Mouse (Mus musculus) liver, embryonic 13.5 days (tissue): Measurements from ENCODE around the gene Aldh3a1. TPM values are rescaled to one million over a fixed set of nuclear protein-coding genes. Genes with fewer than 3 reads are reported as not detected.
A peak's percentile ranks its signal among the peaks of the same experiment; 100 is the strongest.
"Not testable (repeated sequence)": the region's sequence is repeated elsewhere in the genome, so short reads cannot be mapped to it uniquely, and the experiment has no call there.

Source experiments
- ATAC-seq: fragments of 200-750 bp; cut with Nextera tagmentation; 2 replicates; pipeline ENCODE4 v1.8.0; 2017; ENCODE audit warnings: low read depth, mild to moderate bottlenecking, moderate number of reproducible peaks, moderate library complexity
- DNase-seq: peaks from one replicate; pipeline ENCODE4 v3.0.0; 2022
- H3K27ac ChIP-seq: fragments of 300-500 bp; sonication (generic); 2 replicates; pipeline ENCODE4 v1.5.1; 2015; ENCODE audit warnings: moderate library complexity, mild to moderate bottlenecking, inconsistent platforms
- H3K27me3 ChIP-seq: fragments of 300-500 bp; sonication (generic); 2 replicates; pipeline ENCODE4 v1.6.1; 2015; ENCODE audit warnings: mild to moderate bottlenecking, inconsistent platforms
- H3K36me3 ChIP-seq: fragments of 300-500 bp; sonication (generic); 2 replicates; pipeline ENCODE4 v1.6.1; 2015; ENCODE audit warnings: mild to moderate bottlenecking, inconsistent platforms
- H3K4me1 ChIP-seq: fragments of 300-500 bp; sonication (generic); replicated peaks from 2 replicates; pipeline ENCODE4 v1.6.1; 2015; ENCODE audit warnings: inconsistent platforms
- H3K4me2 ChIP-seq: fragments of 300-500 bp; sonication (generic); 2 replicates; pipeline ENCODE4 v1.6.1; 2015; ENCODE audit warnings: inconsistent platforms, mild to moderate bottlenecking, moderate library complexity
- H3K4me3 ChIP-seq: fragments of 300-500 bp; sonication (generic); replicated peaks from 2 replicates; pipeline ENCODE4 v1.5.1; 2015; ENCODE audit warnings: mild to moderate bottlenecking, inconsistent platforms
- H3K9ac ChIP-seq: fragments of 300-500 bp; sonication (generic); 2 replicates; pipeline ENCODE4 v1.6.1; 2015; ENCODE audit warnings: mild to moderate bottlenecking, inconsistent platforms
- H3K9me3 ChIP-seq: fragments of 300-500 bp; sonication (generic); replicated peaks from 2 replicates; pipeline ENCODE4 v1.6.1; 2016; ENCODE audit warnings: inconsistent platforms
- WGBS: fragments of 180-500 bp; shearing (Covaris S2); methylation state at CpG from one replicate; pipeline ENCODE4 v1.1.7; 2015; ENCODE audit not compliant: insufficient replicate concordance; 5-methylcytosine and 5-hydroxymethylcytosine counted together
- polyA plus RNA-seq: library from polyadenylated mRNA; unstranded; fragments of >200 nt; fragmentation: Nextera tagmentation; extraction: Ambion mirVana; gene quantifications from 2 replicates; pipeline ENCODE4 v1.2.1, GENCODE M21; 2015

Aldh3a1 gene
- polyA plus RNA-seq, 1 experiment from 2014 or later, result 0.06 TPM

- under 1% methylated on average over 69 of the region's 69 CpGs for WGBS
Measured at GRCm38 (mm10) chr11:61174821-61175658, 32.3 kb upstream of the Aldh3a1 start, which contains the start of gene Usp22. Usp22 (minus strand) TSS chr11:61175055.

GRCm38 (mm10) chr11:61175778-61176177 lies 31.6 kb upstream of the Aldh3a1 start:
- Histone ChIP-seq H3K4me3 (peak overlapping the region; percentile 67), H3K27me3 (no peaks in the 10 kb centered on the region), H3K9me3 (no peaks in the 10 kb centered on the region), H3K4me1 (peaks cover 26% of the 10 kb centered on the region), H3K4me2 (peak overlapping the region; percentile 84), H3K36me3 (no peaks in the 10 kb centered on the region; the same call in 1 of the 2 replicates), H3K27ac (peak overlapping the region; percentile 5; the same call in 1 of the 2 replicates), H3K9ac (no peak overlapping the region)
- no peak for DNase-seq
- 68% methylated on average over 5 of the region's 5 CpGs for WGBS
- ATAC-seq, result no peak

More at GRCm38 (mm10) chr11:61174821-61175658, 32.3 kb upstream of the Aldh3a1 start, which contains the start of gene Usp22:
- peak; percentile 100 for DNase-seq
- H3K9me3 ChIP-seq, result no peaks in the 10 kb centered on the region
- peak within 1 kb of the TSS; percentile 77 for H3K27ac ChIP-seq
- peak within 1 kb of the TSS; percentile 67 for H3K4me3 ChIP-seq
- H3K9ac ChIP-seq, result peak within 1 kb of the TSS; percentile 82
- ATAC-seq, result peak; percentile 97
- peak within 1 kb of the TSS; percentile 84 for H3K4me2 ChIP-seq
- no peaks in the 10 kb centered on the region for H3K27me3 ChIP-seq
- no peaks in the 10 kb centered on the region; the same call in 1 of the 2 replicates for H3K36me3 ChIP-seq
- peaks cover 30% of the 10 kb centered on the region for H3K4me1 ChIP-seq

- H3K36me3 ChIP-seq, result no peaks in the 10 kb centered on the region; the same call in 1 of the 2 replicates
- no peak for DNase-seq
- H3K9me3 ChIP-seq, result no peaks in the 10 kb centered on the region
- H3K9ac ChIP-seq, result no peak overlapping the region
- H3K4me3 ChIP-seq, result no peak overlapping the region
- H3K4me1 ChIP-seq, result peaks cover 26% of the 10 kb centered on the region
- H3K27me3 ChIP-seq, result no peaks in the 10 kb centered on the region
- 0 out of 2 replicates have a peak overlapping the region, but pooled peaks have one; percentile 5 for H3K27ac ChIP-seq
- no peak for ATAC-seq
- peak overlapping the region; percentile 84 for H3K4me2 ChIP-seq
- WGBS, result 29% methylated on average over 1 of the region's 1 CpGs
Measured at GRCm38 (mm10) chr11:61176321-61176720, 31.0 kb upstream of the Aldh3a1 start.

- DNase-seq, result no peak
- Histone ChIP-seq H3K9ac (no peak overlapping the region), H3K27me3 (no peaks in the 10 kb centered on the region), H3K4me1 (peaks cover 7% of the 10 kb centered on the region), H3K4me2 (no peak overlapping the region), H3K4me3 (no peak overlapping the region), H3K9me3 (no peaks in the 10 kb centered on the region), H3K36me3 (no peaks in the 10 kb centered on the region), H3K27ac (no peak overlapping the region)
- WGBS, result 69% methylated on average over 3 of the region's 3 CpGs
- no peak for ATAC-seq
Measured at GRCm38 (mm10) chr11:61180361-61180760, 27.0 kb upstream of the Aldh3a1 start.

- Histone ChIP-seq H3K4me1 (no peaks in the 10 kb centered on the region), H3K9ac (no peak overlapping the region), H3K27ac (no peak overlapping the region), H3K36me3 (no peaks in the 10 kb centered on the region), H3K27me3 (no peaks in the 10 kb centered on the region), H3K4me2 (no peak overlapping the region), H3K9me3 (no peaks in the 10 kb centered on the region), H3K4me3 (no peak overlapping the region)
- no peak for DNase-seq
- ATAC-seq, result no peak
Measured at GRCm38 (mm10) chr11:61181624-61182023, 25.7 kb upstream of the Aldh3a1 start.

- Histone ChIP-seq H3K36me3 (no peaks in the 10 kb centered on the region), H3K27ac (no peak overlapping the region), H3K27me3 (no peaks in the 10 kb centered on the region), H3K4me1 (no peaks in the 10 kb centered on the region), H3K9ac (no peak overlapping the region), H3K9me3 (no peaks in the 10 kb centered on the region), H3K4me2 (no peak overlapping the region), H3K4me3 (no peak overlapping the region)
- ATAC-seq (no peak), DNase-seq (no peak)
- WGBS, result 42% methylated on average over 1 of the region's 1 CpGs
Measured at GRCm38 (mm10) chr11:61183820-61184219, 23.5 kb upstream of the Aldh3a1 start.

- H3K27ac ChIP-seq, result no peak overlapping the region
- ATAC-seq (no peak), DNase-seq (no peak)
- no peak overlapping the region for H3K4me3 ChIP-seq
- no peaks in the 10 kb centered on the region for H3K36me3 ChIP-seq
- no peaks in the 10 kb centered on the region for H3K4me1 ChIP-seq
- no peak overlapping the region for H3K9ac ChIP-seq
- WGBS, result 63% methylated on average over 2 of the region's 2 CpGs
- H3K27me3 ChIP-seq, result peaks cover 14% of the 10 kb centered on the region
- H3K9me3 ChIP-seq, result no peaks in the 10 kb centered on the region
- H3K4me2 ChIP-seq, result no peak overlapping the region
Measured at GRCm38 (mm10) chr11:61190776-61191175, 16.6 kb upstream of the Aldh3a1 start.

GRCm38 (mm10) chr11:61192123-61192522 lies 15.2 kb upstream of the Aldh3a1 start:
- ATAC-seq, DNase-seq, H3K4me3 ChIP-seq, H3K9me3 ChIP-seq, H3K27ac ChIP-seq, H3K36me3 ChIP-seq, H3K9ac ChIP-seq, H3K4me2 ChIP-seq, H3K4me1 ChIP-seq: not testable (repeated sequence)
- WGBS, result 91% methylated on average over 8 of the region's 10 CpGs
- peaks cover 14% of the 10 kb centered on the region for H3K27me3 ChIP-seq

- ATAC-seq (no peak), DNase-seq (no peak)
- 65% methylated on average over 2 of the region's 2 CpGs for WGBS
- H3K27ac ChIP-seq, result no peak overlapping the region
- no peaks in the 10 kb centered on the region for H3K9me3 ChIP-seq
- peaks cover 14% of the 10 kb centered on the region for H3K27me3 ChIP-seq
- H3K9ac ChIP-seq, result no peak overlapping the region
- no peak overlapping the region for H3K4me2 ChIP-seq
- H3K36me3 ChIP-seq, result no peaks in the 10 kb centered on the region
- no peaks in the 10 kb centered on the region for H3K4me1 ChIP-seq
- no peak overlapping the region for H3K4me3 ChIP-seq
Measured at GRCm38 (mm10) chr11:61192779-61193178, 14.6 kb upstream of the Aldh3a1 start.

- Histone ChIP-seq H3K4me3 (no peak overlapping the region), H3K4me1 (no peaks in the 10 kb centered on the region), H3K9ac (no peak overlapping the region), H3K9me3 (no peaks in the 10 kb centered on the region), H3K27ac (no peak overlapping the region), H3K4me2 (no peak overlapping the region), H3K27me3 (peaks cover 14% of the 10 kb centered on the region), H3K36me3 (no peaks in the 10 kb centered on the region)
- 2% methylated on average over 9 of the region's 9 CpGs for WGBS
- DNase-seq, result peak; percentile 42
- no peak for ATAC-seq
Measured at GRCm38 (mm10) chr11:61193392-61193791, 13.9 kb upstream of the Aldh3a1 start.

- DNase-seq (no peak), ATAC-seq (no peak)
- Histone ChIP-seq H3K4me3 (no peak overlapping the region), H3K9ac (no peak overlapping the region), H3K4me1 (no peaks in the 10 kb centered on the region), H3K27me3 (peaks cover 14% of the 10 kb centered on the region), H3K27ac (no peak overlapping the region), H3K9me3 (no peaks in the 10 kb centered on the region), H3K36me3 (no peaks in the 10 kb centered on the region), H3K4me2 (no peak overlapping the region)
- 70% methylated on average over 14 of the region's 14 CpGs for WGBS
Measured at GRCm38 (mm10) chr11:61196616-61197353, 10.6 kb upstream of the Aldh3a1 start.
